Mouse (Mus musculus): ENCODE measurements around the gene Mlh1.

The Mlh1 gene

GRCm38 (mm10) chr9:111271434-111272160 is at the start of gene Mlh1, which contains the start of gene Epm2aip1:
Mlh1 (minus strand) TSS chr9:111271791.
Epm2aip1 (plus strand) TSS chr9:111271929.
- peak; percentile 99 for DNase-seq (ENCODE audit: low spot score)

GRCm38 (mm10) chr9:111320912-111321311 is 49.3 kb upstream of the Mlh1 start:
- no peak for DNase-seq (ENCODE audit: low spot score)

GRCm38 (mm10) chr9:111314219-111314618 is 42.6 kb upstream of the Mlh1 start:
- peak; percentile 86 for DNase-seq (ENCODE audit: low spot score)

- peak; percentile 26 for DNase-seq (ENCODE audit: low spot score)
These were observed 42.2 kb upstream of the Mlh1 start for GRCm38 (mm10) chr9:111313793-111314192.

GRCm38 (mm10) chr9:111313299-111313698 is 41.7 kb upstream of the Mlh1 start:
- no peak for DNase-seq (ENCODE audit: low spot score)

- peak; percentile 62 for DNase-seq (ENCODE audit: low spot score)
These were observed 41.0 kb upstream of the Mlh1 start for GRCm38 (mm10) chr9:111312442-111313141.

GRCm38 (mm10) chr9:111311843-111312441 is 40.4 kb upstream of the Mlh1 start:
- DNase-seq (ENCODE audit: low spot score): no peak

GRCm38 (mm10) chr9:111311031-111311842 is 39.6 kb upstream of the Mlh1 start, which contains the start of gene Trank1:
Trank1 (plus strand) TSS chr9:111311739.
- peak; percentile 91 for DNase-seq (ENCODE audit: low spot score)

- no peak for DNase-seq (ENCODE audit: low spot score)
These were observed 34.6 kb upstream of the Mlh1 start for GRCm38 (mm10) chr9:111306142-111306541.

- DNase-seq (ENCODE audit: low spot score): no peak
These were observed 32.4 kb upstream of the Mlh1 start for GRCm38 (mm10) chr9:111304036-111304435.

GRCm38 (mm10) chr9:111302196-111302831 is 30.7 kb upstream of the Mlh1 start:
- DNase-seq (ENCODE audit: low spot score): no peak

GRCm38 (mm10) chr9:111298606-111299005 is 27.0 kb upstream of the Mlh1 start:
- DNase-seq (ENCODE audit: low spot score): no peak

- DNase-seq (ENCODE audit: low spot score): no peak
These were observed 24.8 kb upstream of the Mlh1 start for GRCm38 (mm10) chr9:111296433-111296832.

GRCm38 (mm10) chr9:111295323-111295722 is 23.7 kb upstream of the Mlh1 start:
- DNase-seq (ENCODE audit: low spot score): no peak

GRCm38 (mm10) chr9:111294911-111295310 is 23.3 kb upstream of the Mlh1 start:
- no peak for DNase-seq (ENCODE audit: low spot score)

- no peak for DNase-seq (ENCODE audit: low spot score)
These were observed 21.6 kb upstream of the Mlh1 start for GRCm38 (mm10) chr9:111293234-111293633.

GRCm38 (mm10) chr9:111290539-111291100 is 19.0 kb upstream of the Mlh1 start:
- no peak for DNase-seq (ENCODE audit: low spot score)

GRCm38 (mm10) chr9:111289832-111290339 is 18.3 kb upstream of the Mlh1 start:
- peak; percentile 92 for DNase-seq (ENCODE audit: low spot score)

GRCm38 (mm10) chr9:111289294-111289831 is 17.8 kb upstream of the Mlh1 start:
- DNase-seq (ENCODE audit: low spot score): no peak

- no peak for DNase-seq (ENCODE audit: low spot score)
These were observed 16.4 kb upstream of the Mlh1 start for GRCm38 (mm10) chr9:111287956-111288355.

- DNase-seq (ENCODE audit: low spot score): no peak
These were observed 14.9 kb upstream of the Mlh1 start for GRCm38 (mm10) chr9:111286468-111286867.
